Mouse (Mus musculus): ENCODE data around the gene Ccdc157. TPM values are rescaled to one million over a fixed set of nuclear protein-coding genes. Genes with fewer than 3 reads are reported as not detected.

The Ccdc157 gene
- total RNA-seq (2018; cell fraction: chromatin; rRNA removed): 1 to 10 TPM; 1.6 to 7.5 (median 5.4) TPM
- total RNA-seq (2018; cell fraction: cytosol; rRNA removed): 1 to 10 TPM in 9 of 26 experiments, under 1 TPM in 17; 0.38 to 1.4 (median 0.79) TPM
- total RNA-seq (2018; cell fraction: nucleus; rRNA removed): 1 to 10 TPM; 1.6 to 7.6 (median 3.6) TPM
- 0.62 to 1.1 TPM (median 1.0 TPM) in 3 replicates for polyA plus RNA-seq (2018)

DNA sequence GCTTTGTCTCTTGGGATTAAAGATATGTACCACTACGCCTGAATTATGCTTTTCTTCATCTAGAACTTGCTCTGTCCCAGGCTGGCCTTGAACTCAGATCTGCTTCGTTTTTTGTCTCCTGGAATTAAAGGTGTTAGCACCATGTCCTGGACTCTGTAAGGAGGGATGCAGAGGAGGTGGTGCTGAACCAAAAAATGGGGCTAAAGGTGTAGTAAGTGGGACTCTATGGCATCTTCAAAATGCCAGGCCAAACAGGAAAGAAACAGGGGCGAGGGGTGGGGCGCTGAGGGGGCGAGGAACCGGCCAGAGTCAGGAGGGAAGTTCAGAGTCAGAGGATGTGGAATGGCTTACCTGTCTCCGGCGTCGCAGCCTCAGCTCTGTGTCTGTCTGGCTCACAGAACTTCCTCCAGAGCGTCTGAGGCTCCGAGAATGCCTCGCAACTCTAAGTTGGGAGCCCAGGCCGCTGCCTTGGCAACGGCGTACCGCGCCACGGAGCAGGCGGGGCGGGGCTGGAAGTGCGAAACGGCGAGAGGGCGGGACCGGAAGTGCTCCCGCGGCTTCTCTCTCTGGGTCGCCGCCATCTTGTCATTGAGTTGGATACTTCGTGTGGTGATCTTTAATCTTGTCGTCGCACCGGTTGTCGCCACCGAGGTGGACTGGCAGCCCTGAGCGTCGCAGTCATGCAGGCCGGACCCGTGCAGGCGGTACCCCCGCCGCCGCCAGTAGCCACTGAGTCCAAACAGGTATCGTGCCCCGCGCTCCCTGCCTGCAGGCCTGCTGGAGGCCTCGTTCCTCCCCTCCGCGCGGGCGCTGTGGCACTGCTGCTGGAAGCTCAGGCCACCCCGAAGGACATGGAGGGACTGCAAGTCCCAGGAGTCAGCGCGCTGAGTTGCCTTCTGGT lies at the start of gene Ccdc157, which contains the start of gene Sf3a1:
Gene Ccdc157, minus strand, starts transcription at position 486 of the 901 bp plus-strand sequence.
Gene Sf3a1, plus strand, starts transcription at position 543 of the 901 bp plus-strand sequence.
- WGBS (ENCODE audit: missing documents): 2% methylated on average over 54 of the region's 54 CpGs
- Histone ChIP-seq H3K27ac (peak within 1 kb of the TSS; percentile 33), H3K79me2 (ENCODE audit: inconsistent target) (peaks cover 45% of the 10 kb centered on the region), H3K4me3 (ENCODE audit: inconsistent target) (peak within 1 kb of the TSS; percentile 75), H3K36me3 (ENCODE audit: inconsistent target) (peaks cover 24% of the 10 kb centered on the region; the same call in 1 of the 2 replicates)

DNA sequence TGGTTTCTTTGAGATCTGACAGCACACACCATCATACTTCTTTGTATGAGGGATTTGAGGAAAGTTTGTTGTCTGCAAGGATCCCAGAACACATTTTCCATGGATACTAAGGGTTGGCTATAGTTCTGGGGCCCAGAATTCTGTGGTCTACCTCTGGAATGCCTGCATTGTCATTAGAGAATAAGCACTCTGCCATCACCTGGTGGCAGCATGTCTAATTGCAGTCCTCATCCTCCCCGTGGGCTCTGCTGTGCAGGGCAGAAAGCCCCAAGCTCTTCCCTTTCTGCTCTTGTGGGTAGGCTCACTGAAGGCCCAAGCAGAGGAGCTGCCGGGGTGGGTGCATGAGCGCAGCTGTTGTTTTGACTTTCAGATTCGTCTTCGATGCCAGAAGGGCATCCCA lies 49.5 kb upstream of the Ccdc157 start:
- H3K27ac ChIP-seq: no peak overlapping the region
- 77% methylated on average over 5 of the region's 5 CpGs for WGBS (ENCODE audit: missing documents)
- peaks cover 91% of the 10 kb centered on the region for H3K36me3 ChIP-seq (ENCODE audit: inconsistent target)
- H3K4me3 ChIP-seq (ENCODE audit: inconsistent target): no peak overlapping the region
- H3K79me2 ChIP-seq (ENCODE audit: inconsistent target): peaks cover 8% of the 10 kb centered on the region; the same call in 1 of the 2 replicates

GRCm38 (mm10) chr11:4207655-4208054 lies 47.6 kb upstream of the Ccdc157 start:
- Histone ChIP-seq H3K36me3 (ENCODE audit: inconsistent target) (peaks cover 72% of the 10 kb centered on the region), H3K79me2 (ENCODE audit: inconsistent target) (peaks cover 27% of the 10 kb centered on the region; the same call in 1 of the 2 replicates), H3K27ac (no peak overlapping the region), H3K4me3 (ENCODE audit: inconsistent target) (no peak overlapping the region)
- 96% methylated on average over 8 of the region's 9 CpGs for WGBS (ENCODE audit: missing documents)

- Histone ChIP-seq H3K79me2 (ENCODE audit: inconsistent target) (peaks cover 31% of the 10 kb centered on the region; the same call in 1 of the 2 replicates), H3K27ac (no peak overlapping the region), H3K36me3 (ENCODE audit: inconsistent target) (peaks cover 61% of the 10 kb centered on the region; the same call in 1 of the 2 replicates), H3K4me3 (ENCODE audit: inconsistent target) (no peak overlapping the region)
- WGBS (ENCODE audit: missing documents): 53% methylated on average over 6 of the region's 6 CpGs
Measured at GRCm38 (mm10) chr11:4206563-4206962, 46.5 kb upstream of the Ccdc157 start.

- Histone ChIP-seq H3K27ac (no peak overlapping the region), H3K79me2 (ENCODE audit: inconsistent target) (peaks cover 37% of the 10 kb centered on the region; the same call in 1 of the 2 replicates), H3K36me3 (ENCODE audit: inconsistent target) (peaks cover 56% of the 10 kb centered on the region; the same call in 1 of the 2 replicates), H3K4me3 (ENCODE audit: inconsistent target) (no peak overlapping the region)
- WGBS (ENCODE audit: missing documents): 88% methylated on average over 7 of the region's 7 CpGs
Measured at GRCm38 (mm10) chr11:4205951-4206350, 45.9 kb upstream of the Ccdc157 start.

GRCm38 (mm10) chr11:4205097-4205655 lies 45.1 kb upstream of the Ccdc157 start:
- no peak overlapping the region for H3K27ac ChIP-seq
- no peak overlapping the region for H3K4me3 ChIP-seq (ENCODE audit: inconsistent target)
- peaks cover 49% of the 10 kb centered on the region; the same call in 1 of the 2 replicates for H3K36me3 ChIP-seq (ENCODE audit: inconsistent target)
- peaks cover 44% of the 10 kb centered on the region; the same call in 1 of the 2 replicates for H3K79me2 ChIP-seq (ENCODE audit: inconsistent target)
- 93% methylated on average over 5 of the region's 5 CpGs for WGBS (ENCODE audit: missing documents)

DNA sequence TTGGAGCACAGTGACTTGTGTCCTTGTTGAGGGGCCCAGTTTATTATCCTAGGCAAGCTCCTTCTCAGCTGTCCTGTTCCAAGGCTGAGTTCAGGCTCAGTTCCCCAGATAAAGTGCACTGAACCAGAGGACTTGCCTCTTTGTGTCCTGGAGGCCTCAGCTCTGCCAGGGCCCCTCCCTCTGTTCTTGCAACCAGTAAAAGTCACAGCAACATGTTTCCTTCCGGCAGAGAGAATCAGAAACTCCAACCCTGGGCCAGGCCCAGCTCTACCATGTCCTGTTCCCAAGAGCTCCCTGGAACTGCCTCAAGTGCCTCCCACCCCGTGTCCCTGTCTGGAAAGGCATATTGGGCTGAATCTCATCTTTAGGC lies 43.6 kb upstream of the Ccdc157 start:
- Histone ChIP-seq H3K4me3 (ENCODE audit: inconsistent target) (no peak overlapping the region), H3K36me3 (ENCODE audit: inconsistent target) (peaks cover 35% of the 10 kb centered on the region; the same call in 1 of the 2 replicates), H3K27ac (no peak overlapping the region), H3K79me2 (ENCODE audit: inconsistent target) (peaks cover 59% of the 10 kb centered on the region; the same call in 1 of the 2 replicates)
- 35% methylated on average over 2 of the region's 2 CpGs for WGBS (ENCODE audit: missing documents)

GRCm38 (mm10) chr11:4202995-4203704 lies 43.1 kb upstream of the Ccdc157 start:
- no peak overlapping the region for H3K27ac ChIP-seq

DNA sequence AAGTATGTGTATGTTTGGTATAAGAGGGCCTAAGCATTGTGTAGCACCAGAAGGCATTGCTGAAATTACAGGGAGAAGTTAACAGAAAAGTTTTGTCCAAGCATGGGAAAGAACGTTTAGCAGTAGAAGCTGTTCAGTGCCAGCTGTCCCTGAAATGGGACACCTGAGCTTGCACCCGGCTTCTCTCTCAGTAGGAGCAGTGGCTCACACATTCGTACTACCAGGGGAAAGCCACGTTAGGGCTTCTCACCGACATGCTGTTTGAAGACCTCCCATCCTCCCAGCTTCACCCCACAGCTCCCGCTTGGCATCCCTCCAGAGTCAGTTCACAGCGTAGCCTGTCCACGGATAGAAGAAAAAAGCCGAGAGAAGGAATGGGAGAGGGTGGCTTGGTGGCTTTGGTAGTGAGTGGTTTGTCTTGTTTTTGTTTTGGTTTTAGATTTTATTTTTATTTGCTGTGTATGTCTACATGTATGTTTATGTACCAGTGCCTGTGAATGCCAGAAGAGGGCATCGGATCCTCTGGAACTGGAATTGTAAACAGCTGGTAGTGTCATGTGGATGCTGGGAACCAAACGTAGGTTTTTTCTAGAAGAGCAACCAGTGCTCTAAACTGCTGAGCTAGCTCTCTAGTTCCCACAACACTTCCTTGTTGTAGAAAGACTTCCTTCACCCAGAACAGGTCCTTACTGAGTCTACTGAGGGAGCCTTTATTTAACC lies 42.0 kb upstream of the Ccdc157 start:
- Histone ChIP-seq H3K36me3 (ENCODE audit: inconsistent target) (peaks cover 20% of the 10 kb centered on the region; the same call in 1 of the 2 replicates), H3K79me2 (ENCODE audit: inconsistent target) (peaks cover 75% of the 10 kb centered on the region; the same call in 1 of the 2 replicates), H3K27ac (no peak overlapping the region), H3K4me3 (ENCODE audit: inconsistent target) (no peak overlapping the region)
- 78% methylated on average over 11 of the region's 11 CpGs for WGBS (ENCODE audit: missing documents)

More at GRCm38 (mm10) chr11:4202995-4203704, 43.1 kb upstream of the Ccdc157 start:
- Histone ChIP-seq H3K36me3 (ENCODE audit: inconsistent target) (peaks cover 30% of the 10 kb centered on the region; the same call in 1 of the 2 replicates), H3K4me3 (ENCODE audit: inconsistent target) (no peak overlapping the region), H3K79me2 (ENCODE audit: inconsistent target) (peaks cover 65% of the 10 kb centered on the region; the same call in 1 of the 2 replicates)
- 89% methylated on average over 12 of the region's 12 CpGs for WGBS (ENCODE audit: missing documents)

DNA sequence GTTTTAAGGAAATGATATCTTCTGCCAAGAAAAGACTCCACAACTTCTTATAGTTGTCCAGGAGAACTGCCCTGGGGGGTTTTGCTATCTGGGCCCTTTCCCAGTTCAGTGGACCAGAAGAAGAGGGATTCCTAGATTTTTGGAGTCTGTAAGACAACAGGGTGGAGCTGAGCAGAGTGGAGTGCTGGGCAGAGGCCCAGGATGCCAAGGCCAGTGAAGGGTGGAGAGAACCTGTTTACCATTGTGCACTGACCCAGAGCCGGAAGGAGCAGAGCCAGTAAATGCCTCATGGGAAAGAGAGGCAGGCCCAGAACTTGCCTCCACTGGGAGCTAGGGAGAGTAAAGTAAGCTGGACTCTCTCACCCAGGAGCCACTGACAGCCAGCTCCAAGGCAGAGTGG lies 37.6 kb upstream of the Ccdc157 start:
- no peaks in the 10 kb centered on the region for H3K36me3 ChIP-seq (ENCODE audit: inconsistent target)
- peaks cover 76% of the 10 kb centered on the region; the same call in 1 of the 2 replicates for H3K79me2 ChIP-seq (ENCODE audit: inconsistent target)
- no peak overlapping the region for H3K4me3 ChIP-seq (ENCODE audit: inconsistent target)
- 94% methylated on average over 1 of the region's 1 CpGs for WGBS (ENCODE audit: missing documents)
- no peak overlapping the region for H3K27ac ChIP-seq

DNA sequence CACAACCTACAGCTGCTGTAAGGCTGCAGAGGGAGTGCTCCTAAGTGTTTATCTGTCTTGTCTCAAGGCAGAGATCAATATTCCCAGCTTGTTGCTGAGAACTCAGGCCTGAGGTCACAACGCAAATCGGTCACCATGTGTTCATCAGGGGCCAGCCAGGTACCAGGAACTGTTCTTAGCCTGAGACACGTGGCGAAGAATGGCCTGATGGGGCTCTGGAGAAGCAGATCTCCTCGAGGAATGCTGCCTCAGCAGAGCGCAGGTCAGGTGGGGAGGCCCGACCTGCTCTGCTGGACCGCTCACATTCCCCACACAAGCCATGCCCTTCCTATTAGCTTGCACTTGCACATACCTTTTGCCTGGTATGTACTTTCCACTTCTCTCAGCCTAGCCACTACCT lies 36.5 kb upstream of the Ccdc157 start:
- 93% methylated on average over 7 of the region's 8 CpGs for WGBS (ENCODE audit: missing documents)
- H3K79me2 ChIP-seq (ENCODE audit: inconsistent target): peaks cover 82% of the 10 kb centered on the region; the same call in 1 of the 2 replicates
- no peak overlapping the region for H3K4me3 ChIP-seq (ENCODE audit: inconsistent target)
- no peak overlapping the region for H3K27ac ChIP-seq
- H3K36me3 ChIP-seq (ENCODE audit: inconsistent target): no peaks in the 10 kb centered on the region

DNA sequence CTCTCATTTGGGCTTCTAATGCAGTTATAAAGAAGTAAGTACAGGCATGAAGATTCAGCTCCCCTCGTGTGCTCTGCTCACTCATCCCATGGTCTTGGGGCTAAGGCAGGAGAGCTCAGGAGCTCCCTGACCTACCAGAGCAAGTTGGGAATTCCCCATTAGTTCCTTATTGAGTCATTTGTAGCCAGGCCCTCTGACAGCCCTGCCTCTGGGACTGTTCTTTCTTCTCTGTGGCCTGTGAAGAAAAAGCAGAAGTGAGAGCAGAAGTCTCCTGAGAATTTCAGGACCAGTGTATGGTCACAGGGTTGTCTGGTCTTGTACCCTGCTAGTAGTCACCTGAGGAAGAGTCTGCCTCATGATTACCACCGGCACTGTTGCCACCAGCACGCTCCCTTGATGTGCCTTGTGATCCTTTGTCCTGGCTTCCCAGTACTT lies 35.5 kb upstream of the Ccdc157 start:
- 7% methylated on average over 3 of the region's 3 CpGs for WGBS (ENCODE audit: missing documents)
- Histone ChIP-seq H3K79me2 (ENCODE audit: inconsistent target) (peaks cover 78% of the 10 kb centered on the region; the same call in 1 of the 2 replicates), H3K27ac (peak overlapping the region; percentile 50), H3K4me3 (ENCODE audit: inconsistent target) (no peak overlapping the region), H3K36me3 (ENCODE audit: inconsistent target) (no peaks in the 10 kb centered on the region)

- Histone ChIP-seq H3K27ac (no peak overlapping the region), H3K36me3 (ENCODE audit: inconsistent target) (no peaks in the 10 kb centered on the region), H3K4me3 (ENCODE audit: inconsistent target) (no peak overlapping the region), H3K79me2 (ENCODE audit: inconsistent target) (peaks cover 71% of the 10 kb centered on the region; the same call in 1 of the 2 replicates)
Measured at GRCm38 (mm10) chr11:4193420-4193819, 33.3 kb upstream of the Ccdc157 start.
